Mouse (Mus musculus) ovary, postnatal 36 days (tissue): ENCODE data around the gene Smpdl3a.
A peak's percentile ranks its signal among the peaks of the same experiment; 100 is the strongest.

Experiments
- DNase-seq: peaks from one replicate; pipeline ENCODE4 v3.0.0; 2022; ENCODE audit warnings: low spot score, mixed read lengths

The Smpdl3a gene

GRCm38 (mm10) chr10:57794018-57794417 lies at the start of gene Smpdl3a:
Gene Smpdl3a (plus strand): TSS chr10:57794335.
- DNase-seq, result no peak

- no peak for DNase-seq
These were observed 48.7 kb upstream of the Smpdl3a start for GRCm38 (mm10) chr10:57745452-57745851.

DNA sequence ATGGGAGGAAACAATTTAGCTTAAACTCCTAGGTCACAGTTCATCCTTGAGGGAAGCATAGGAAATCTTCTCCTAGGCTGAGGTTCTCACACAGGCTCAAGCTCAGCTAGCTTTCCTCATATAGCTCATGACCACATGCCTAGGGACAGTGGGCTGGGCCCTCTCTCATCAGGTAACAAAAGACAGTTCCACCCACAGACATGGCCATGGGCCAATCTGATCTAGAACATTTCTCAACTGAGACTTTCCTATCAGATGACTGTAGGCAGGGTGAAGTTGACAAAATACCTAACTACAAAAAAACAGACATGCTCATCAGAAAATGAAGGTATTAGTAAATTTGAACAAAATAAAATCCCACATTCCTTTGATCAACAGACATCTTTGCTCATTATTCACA lies 47.0 kb upstream of the Smpdl3a start:
- DNase-seq, result no peak

DNA sequence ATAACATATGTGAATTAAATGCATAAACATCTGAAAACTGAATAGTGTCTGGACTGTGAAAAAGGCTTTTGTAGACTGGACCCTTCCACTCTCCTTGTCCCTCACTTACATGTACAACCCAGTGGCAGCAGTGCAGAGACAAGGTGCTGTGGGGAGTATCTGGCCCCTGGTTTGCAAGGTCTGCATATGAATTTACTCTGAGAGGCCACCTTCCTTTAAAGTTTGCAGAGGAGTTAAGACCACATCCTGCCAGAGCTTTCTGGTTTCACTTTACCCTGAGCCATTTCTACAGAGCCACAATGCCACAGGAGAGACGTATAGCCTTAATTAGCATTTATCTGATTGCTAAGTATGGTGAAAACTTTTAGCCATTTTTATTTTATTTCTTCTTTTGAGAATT lies 40.8 kb upstream of the Smpdl3a start:
- no peak for DNase-seq

DNA sequence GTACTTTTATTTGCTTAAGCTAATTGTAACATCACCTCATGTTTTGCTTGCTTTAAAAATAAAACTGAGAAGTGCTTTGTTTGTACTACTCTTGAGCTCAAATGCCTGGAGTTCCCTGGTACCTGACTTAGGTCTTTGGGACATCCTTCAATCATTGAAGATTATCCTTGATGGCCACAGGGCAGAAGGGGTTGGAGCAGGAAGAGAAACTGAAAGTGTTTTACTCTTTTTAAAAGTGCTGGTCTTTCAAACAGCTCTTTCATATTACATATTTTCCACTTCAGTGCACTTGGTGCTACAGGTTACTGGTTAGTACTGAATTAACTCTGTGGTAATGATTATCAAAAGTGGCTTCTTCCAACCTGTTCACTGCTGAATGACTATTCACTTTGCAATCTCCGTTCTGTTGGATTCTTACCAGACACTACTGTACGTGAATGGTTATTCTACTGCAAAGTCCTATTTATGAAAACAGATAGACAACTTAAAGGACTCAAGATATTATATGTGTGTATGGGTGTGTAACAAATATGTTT lies 38.9 kb upstream of the Smpdl3a start:
- DNase-seq, result no peak

DNA sequence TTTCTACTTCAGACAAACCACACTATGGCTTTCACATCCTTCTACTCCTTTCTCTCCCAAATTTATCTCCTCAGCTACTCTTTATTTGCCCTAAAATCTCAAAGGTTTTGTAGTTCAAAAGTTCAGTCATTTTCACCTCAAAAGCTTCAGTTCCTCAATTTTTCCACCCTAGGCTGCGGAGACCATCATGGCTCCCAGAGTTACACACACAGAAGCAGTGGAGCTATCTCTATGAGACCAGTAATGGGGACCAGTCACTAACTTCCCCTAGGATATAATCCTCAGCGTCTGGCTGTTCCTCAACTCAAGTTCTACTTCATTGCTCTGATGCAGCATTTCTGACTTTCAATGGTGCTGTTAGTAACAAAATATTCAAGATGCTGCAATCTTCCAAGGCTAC lies 35.1 kb upstream of the Smpdl3a start:
- no peak for DNase-seq

- no peak for DNase-seq
These were observed 33.4 kb upstream of the Smpdl3a start for GRCm38 (mm10) chr10:57760694-57761093.

DNA sequence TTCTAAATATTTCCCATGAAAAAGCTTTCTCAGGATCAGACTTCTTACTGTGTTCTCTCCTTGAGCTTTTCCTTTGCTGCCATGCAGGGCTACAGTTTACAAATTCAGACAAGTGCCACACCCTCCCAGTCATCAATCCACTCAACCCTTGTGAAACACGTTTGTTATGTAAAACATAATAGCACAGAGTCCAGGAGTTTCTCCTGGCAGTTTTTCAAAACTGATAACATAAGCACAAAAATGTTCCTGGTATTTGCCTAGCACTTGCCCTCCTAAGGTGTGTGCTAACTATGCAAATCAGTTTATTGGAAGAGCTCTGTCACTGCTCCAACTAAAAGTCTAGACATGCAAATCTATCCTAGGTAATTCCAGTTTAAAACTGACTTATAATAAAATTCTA lies 31.1 kb upstream of the Smpdl3a start:
- DNase-seq, result no peak

GRCm38 (mm10) chr10:57783289-57784130 lies 10.6 kb upstream of the Smpdl3a start:
- no peak for DNase-seq

GRCm38 (mm10) chr10:57784131-57784875 lies 9.8 kb upstream of the Smpdl3a start:
- DNase-seq, result peak; percentile 54

GRCm38 (mm10) chr10:57784876-57785150 lies 9.3 kb upstream of the Smpdl3a start, which contains the start of gene Fabp7:
Gene Fabp7 (plus strand): TSS chr10:57784881.
- DNase-seq, result no peak

DNA sequence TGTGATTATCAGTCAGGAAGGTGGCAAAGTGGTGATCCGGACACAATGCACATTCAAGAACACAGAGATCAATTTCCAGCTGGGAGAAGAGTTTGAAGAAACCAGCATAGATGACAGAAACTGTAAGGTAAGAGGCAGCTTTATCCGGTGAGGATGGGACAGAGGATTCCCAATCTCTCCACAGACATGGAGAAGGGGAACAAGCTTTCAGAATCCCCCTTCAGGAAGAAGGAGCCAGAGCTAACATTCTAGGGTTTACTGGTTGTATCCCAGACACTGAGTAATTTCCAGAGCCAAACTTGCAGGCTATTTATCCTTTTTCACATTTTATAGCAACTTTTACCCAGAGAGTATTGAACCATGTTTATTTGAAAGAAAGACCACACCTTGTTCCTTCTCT lies 8.6 kb upstream of the Smpdl3a start:
- no peak for DNase-seq

- DNase-seq, result no peak
These were observed 1.2 kb upstream of the Smpdl3a start for GRCm38 (mm10) chr10:57792957-57793356.

DNA sequence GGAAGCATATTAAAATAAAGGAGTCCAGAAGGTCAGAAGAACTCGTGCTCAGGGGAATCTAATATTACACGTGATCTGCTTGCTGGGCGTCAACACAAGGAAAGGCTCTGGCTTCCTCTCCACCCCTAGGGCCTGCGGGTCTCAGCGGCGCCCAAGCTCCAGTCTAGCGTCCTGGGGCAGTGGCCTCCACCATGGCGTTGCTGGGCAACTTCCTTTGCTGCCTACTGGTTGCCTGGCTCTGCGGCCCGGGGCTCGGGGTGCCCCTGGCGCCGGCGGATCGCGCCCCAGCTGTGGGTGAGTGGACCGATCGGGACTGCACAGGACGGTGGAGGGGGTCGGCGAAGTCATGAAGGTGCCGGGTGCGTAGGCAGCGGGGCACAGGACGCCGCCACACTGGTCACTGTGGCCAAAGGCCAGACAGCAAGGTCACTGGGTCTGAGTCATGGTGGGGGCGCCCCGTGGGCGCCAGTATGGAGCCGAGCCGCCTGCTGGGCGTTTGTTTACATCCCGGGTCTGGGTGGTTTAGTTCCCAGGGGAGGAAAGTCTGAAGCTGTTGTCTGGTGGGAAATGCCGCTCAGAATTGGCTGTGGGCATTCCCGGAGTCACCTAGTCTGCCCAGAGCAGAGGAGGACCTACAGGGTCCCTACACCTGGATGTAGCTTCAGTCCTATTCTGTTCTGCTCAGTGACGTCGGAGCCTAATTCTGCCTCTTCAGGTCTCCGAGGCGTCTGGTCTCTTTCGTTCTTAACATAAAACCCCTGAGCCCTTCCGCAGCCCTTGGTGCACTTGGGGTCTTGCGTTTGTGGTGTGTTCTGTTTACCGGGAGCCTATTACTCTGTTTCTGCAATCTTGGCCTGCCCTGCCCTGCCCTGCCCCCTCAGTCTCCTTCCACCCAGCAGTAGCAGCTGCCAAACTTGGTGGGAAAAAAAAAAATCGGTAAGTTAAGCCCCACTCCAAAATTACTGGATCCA lies 641 bp downstream of the Smpdl3a start:
- peak; percentile 63 for DNase-seq

DNA sequence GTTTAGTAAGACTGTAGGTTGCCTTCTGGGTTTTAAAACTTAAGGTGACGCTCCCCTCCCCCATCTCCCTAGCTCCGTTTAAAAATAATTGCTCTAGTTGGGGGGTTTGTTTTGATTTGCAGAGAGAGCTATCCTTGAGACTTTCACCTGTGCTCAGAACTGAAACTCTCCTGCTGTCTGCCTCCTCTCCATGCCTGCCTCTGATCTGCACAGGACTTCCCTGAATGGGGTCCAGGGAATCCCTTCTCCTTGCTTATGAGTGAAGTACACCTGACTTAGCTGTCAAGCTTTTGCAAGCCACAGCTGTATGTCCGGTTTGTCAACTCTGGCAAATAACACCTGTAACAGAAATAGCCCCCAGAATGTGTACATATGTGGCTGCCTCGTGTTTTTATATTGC lies 1.4 kb downstream of the Smpdl3a start:
- DNase-seq, result no peak

GRCm38 (mm10) chr10:57796057-57796456 lies 1.9 kb downstream of the Smpdl3a start:
- no peak for DNase-seq

- DNase-seq, result no peak
These were observed 5.4 kb downstream of the Smpdl3a start for GRCm38 (mm10) chr10:57799486-57799885.

DNA sequence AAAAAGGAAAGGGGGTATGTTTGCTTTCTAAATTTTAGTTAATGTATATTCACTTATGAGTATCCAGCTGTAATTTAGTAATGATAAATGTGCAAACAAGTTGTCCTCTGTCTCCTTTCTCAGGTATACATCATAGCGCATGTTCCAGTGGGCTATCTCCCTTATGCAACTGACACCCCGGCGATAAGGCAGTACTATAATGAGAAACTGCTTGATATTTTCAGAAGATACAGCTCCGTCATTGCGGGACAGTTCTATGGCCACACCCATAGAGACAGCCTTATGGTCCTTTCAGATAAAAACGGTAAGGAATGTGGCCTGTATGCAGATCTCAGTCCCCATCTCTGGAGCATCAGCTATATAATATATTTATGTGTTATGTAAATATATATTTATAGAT lies 13.6 kb downstream of the Smpdl3a start:
- no peak for DNase-seq

DNA sequence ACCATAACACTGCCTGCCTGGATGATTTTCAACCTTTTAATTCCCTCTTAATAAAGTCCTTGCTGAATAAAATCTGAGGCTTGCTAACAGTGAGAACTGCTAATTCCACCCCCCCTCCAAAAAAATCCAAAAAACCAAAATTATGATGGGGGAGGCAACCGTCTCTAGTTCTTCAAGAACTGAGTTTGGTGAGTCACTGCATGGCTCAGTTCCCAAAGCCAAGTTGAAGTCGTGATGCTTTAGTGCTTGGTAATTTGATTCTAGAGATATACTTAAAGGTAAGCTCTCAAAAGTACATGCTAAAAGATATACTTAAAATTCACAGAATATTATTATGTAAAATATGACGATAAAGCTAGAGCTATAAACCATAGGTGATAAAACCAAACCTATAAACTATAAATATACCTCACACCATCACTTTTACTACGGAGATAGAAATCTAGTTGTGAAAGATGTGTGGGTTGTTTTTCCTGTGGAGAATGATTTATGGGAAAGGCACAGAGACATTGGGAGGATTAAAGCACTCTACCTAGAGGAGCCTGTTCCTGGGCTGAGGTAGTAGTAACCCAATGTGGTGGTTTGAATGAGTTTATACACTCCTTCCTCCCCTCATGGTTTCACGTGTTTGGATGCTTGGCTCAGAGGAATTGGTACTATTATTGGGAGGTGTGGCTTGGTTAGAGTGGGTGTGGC lies 18.2 kb downstream of the Smpdl3a start:
- DNase-seq, result no peak

GRCm38 (mm10) chr10:57814295-57814694 lies 20.2 kb downstream of the Smpdl3a start:
- no peak for DNase-seq

GRCm38 (mm10) chr10:57815869-57816268 lies 21.7 kb downstream of the Smpdl3a start:
- DNase-seq, result no peak
